Mouse (Mus musculus) lung, postnatal 10 days (tissue): ENCODE data around the gene Mtss1l.
A peak's percentile ranks its signal among the peaks of the same experiment; 100 is the strongest.

Experiments used
- DNase-seq: peaks from one replicate; pipeline ENCODE4 v3.0.0; 2021

The Mtss1l gene

GRCm38 (mm10) chr8:110720685-110721598, at the start of gene Mtss1l:
Gene Mtss1l, plus strand, starts transcription at chr8:110721476.
- DNase-seq: peak; percentile 93

GRCm38 (mm10) chr8:110672133-110672532, 49.1 kb upstream of the Mtss1l start:
- peak; percentile 63 for DNase-seq

GRCm38 (mm10) chr8:110673168-110673567, 48.1 kb upstream of the Mtss1l start:
- DNase-seq: peak; percentile 70

GRCm38 (mm10) chr8:110674589-110674988, 46.7 kb upstream of the Mtss1l start:
- no peak for DNase-seq

GRCm38 (mm10) chr8:110676702-110677101, 44.6 kb upstream of the Mtss1l start:
- DNase-seq: peak; percentile 80

GRCm38 (mm10) chr8:110677174-110677660, 44.1 kb upstream of the Mtss1l start:
- no peak for DNase-seq

GRCm38 (mm10) chr8:110678989-110679388, 42.3 kb upstream of the Mtss1l start:
- DNase-seq: peak; percentile 57

GRCm38 (mm10) chr8:110687726-110688125, 33.5 kb upstream of the Mtss1l start:
- peak; percentile 93 for DNase-seq

- DNase-seq: peak; percentile 42
These were observed 31.3 kb upstream of the Mtss1l start for GRCm38 (mm10) chr8:110689961-110690360.

- DNase-seq: no peak
These were observed 27.1 kb upstream of the Mtss1l start for GRCm38 (mm10) chr8:110694226-110694625.

- DNase-seq: no peak
These were observed 26.4 kb upstream of the Mtss1l start for GRCm38 (mm10) chr8:110694826-110695225.

- DNase-seq: peak; percentile 3
These were observed 25.8 kb upstream of the Mtss1l start for GRCm38 (mm10) chr8:110695431-110695830.

- peak; percentile 54 for DNase-seq
These were observed 25.2 kb upstream of the Mtss1l start for GRCm38 (mm10) chr8:110696051-110696450.

GRCm38 (mm10) chr8:110697571-110697970, 23.7 kb upstream of the Mtss1l start:
- no peak for DNase-seq

- DNase-seq: no peak
These were observed 23.2 kb upstream of the Mtss1l start for GRCm38 (mm10) chr8:110698098-110698497.

GRCm38 (mm10) chr8:110699501-110699900, 21.8 kb upstream of the Mtss1l start:
- DNase-seq: no peak

- DNase-seq: no peak
These were observed 20.7 kb upstream of the Mtss1l start for GRCm38 (mm10) chr8:110700561-110700960.

- DNase-seq: peak; percentile 68
These were observed 18.4 kb upstream of the Mtss1l start for GRCm38 (mm10) chr8:110702636-110703459.

GRCm38 (mm10) chr8:110703460-110704061, 17.7 kb upstream of the Mtss1l start:
- no peak for DNase-seq

- no peak for DNase-seq
These were observed 17.2 kb upstream of the Mtss1l start for GRCm38 (mm10) chr8:110704103-110704502.

GRCm38 (mm10) chr8:110705391-110706287, 15.6 kb upstream of the Mtss1l start:
- peak; percentile 49 for DNase-seq
